Mouse (Mus musculus): Measurements from ENCODE around the gene Mageb3.

- TF ChIP-seq CTCF (IDR thresholded peaks at IDR 0.05; ENCODE audit: borderline replicate concordance, insufficient read depth, low read depth, low read length) (no peak), POLR2A (IDR thresholded peaks at IDR 0.05; ENCODE audit: borderline replicate concordance, insufficient read depth, low read length) (no peak)
Observed at GRCm38 (mm10) chr2:121943364-121943763, 12.5 kb downstream of the Mageb3 start.

Measured in cerebellum, adult 2 months (tissue).